Comparison of ENCODE assay signal across 9 mouse cellular contexts in the genomic region with DNA sequence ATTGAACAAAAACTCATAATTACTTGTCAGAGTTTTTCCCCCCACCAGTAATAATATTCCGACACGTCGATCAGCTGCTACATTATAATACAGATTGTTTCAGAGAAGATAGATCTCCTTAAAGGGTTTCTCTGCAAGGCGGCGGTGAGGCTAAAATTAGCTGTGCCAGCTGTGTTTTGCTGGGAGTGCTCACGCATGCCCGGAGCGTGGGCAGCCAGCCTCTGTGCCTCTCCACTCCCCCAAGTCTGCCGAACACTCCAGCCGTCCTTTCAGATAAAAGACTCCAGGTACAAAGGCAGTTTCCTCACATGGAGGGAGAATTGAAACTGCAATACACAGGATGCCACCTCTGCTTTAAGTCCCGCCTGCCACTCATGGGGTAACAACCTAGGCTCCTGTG.
DNase-seq lines count a peak whose midpoint lies in the region; ATAC-seq and TF ChIP-seq lines count a peak whose summit lies in the region.
"Had no signal": no experiment of that assay in that cellular context is flagged by ENCODE, and none has a peak within 500 bp of the region (broad histone marks: within the 10 kb centered on the region; RNA-seq: fewer than 3 reads in every experiment).

No protein-coding gene starts in this region.

- H3K27ac ChIP-seq in intestine, postnatal 0 days (ENCODE audit: low read depth, low read length), result no peak overlapping the region
- no peak overlapping the region for H3K27ac ChIP-seq in lung, postnatal 0 days (ENCODE audit: low read length)
- H3K27ac ChIP-seq: macrophage had no signal

- H3K9ac ChIP-seq in intestine, postnatal 0 days (ENCODE audit: low read depth, low read length), result no peak overlapping the region
- no peak overlapping the region for H3K9ac ChIP-seq in lung, postnatal 0 days (replicated peaks; ENCODE audit: low read depth)

- WGBS in intestine, postnatal 0 days, result 48% methylated on average over 11 of the region's 11 CpGs
- 16% methylated on average over 11 of the region's 11 CpGs for WGBS in lung, postnatal 0 days

- H3K9me3 ChIP-seq in intestine, postnatal 0 days (ENCODE audit: control insufficient read depth), result no peaks in the 10 kb centered on the region
- no peaks in the 10 kb centered on the region for H3K9me3 ChIP-seq in lung, postnatal 0 days (ENCODE audit: low read length)

- H3K4me2 ChIP-seq in intestine, postnatal 0 days (replicated peaks; ENCODE audit: low read depth), result peak overlapping the region; percentile 78
- peak overlapping the region; percentile 72 for H3K4me2 ChIP-seq in lung, postnatal 0 days (replicated peaks; ENCODE audit: low read depth, low read length)

- TF ChIP-seq EP300 in lung, postnatal 0 days (IDR thresholded peaks at IDR 0.05), result no peak

- ATAC-seq in intestine, postnatal 0 days, result no peak
- peak; percentile 17; the same call in 1 of the 2 replicates for ATAC-seq in lung, postnatal 0 days
- ATAC-seq in cerebellum, adult (ENCODE audit: insufficient number of reproducible peaks, low FRiP score, low TSS enrichment), result no peak

- peak; percentile 20 for DNase-seq in adrenal gland, postnatal 10 days
- DNase-seq in adrenal gland, postnatal 4 days (ENCODE audit: low spot score in 2 of 2), result no peak
- peak; percentile 40 for DNase-seq in ovary, adult 18-20 months (ENCODE audit: low spot score)
- DNase-seq in ovary, postnatal 10 days (ENCODE audit: low spot score), result no peak
- DNase-seq in lung, postnatal 0 days (ENCODE audit: low spot score), result peak; percentile 64
- no peak for DNase-seq in thymus, postnatal 36 days

- H3K4me3 ChIP-seq in intestine, postnatal 0 days (ENCODE audit: low read depth, low read length), result peak overlapping the region; percentile 60; the same call in 1 of the 2 replicates
- H3K4me3 ChIP-seq in lung, postnatal 0 days (ENCODE audit: low read depth, low read length), result peak overlapping the region; percentile 72

- H3K27me3 ChIP-seq in intestine, postnatal 0 days (replicated peaks; ENCODE audit: control insufficient read depth, insufficient read depth, low read length), result no peaks in the 10 kb centered on the region
- H3K27me3 ChIP-seq in lung, postnatal 0 days (replicated peaks; ENCODE audit: insufficient read depth, low read length), result no peaks in the 10 kb centered on the region

- TF ChIP-seq CTCF in intestine, postnatal 0 days (IDR thresholded peaks at IDR 0.05; ENCODE audit: low read depth), result no peak
- no peak for TF ChIP-seq CTCF in lung, postnatal 0 days (IDR thresholded peaks at IDR 0.05)

- no peaks in the 10 kb centered on the region for H3K4me1 ChIP-seq in intestine, postnatal 0 days (replicated peaks; ENCODE audit: control insufficient read depth, insufficient read depth, low read length)
- H3K4me1 ChIP-seq in lung, postnatal 0 days (ENCODE audit: insufficient read depth, low read depth, low read length), result no peaks in the 10 kb centered on the region; the same call in 1 of the 2 replicates

- no peaks in the 10 kb centered on the region for H3K36me3 ChIP-seq in intestine, postnatal 0 days (ENCODE audit: control insufficient read depth, insufficient read depth)
- no peaks in the 10 kb centered on the region for H3K36me3 ChIP-seq in lung, postnatal 0 days (ENCODE audit: insufficient read depth, low read length)

Comparison
In these comparisons a context has a peak if more than half of its experiments do, and no peak if none do; other contexts are left out.
1. DNase-seq: peak in adrenal gland, postnatal 10 days (single experiment), ovary, adult 18-20 months (single experiment) and lung, postnatal 0 days (single experiment); none in adrenal gland, postnatal 4 days (0 of 2), ovary, postnatal 10 days (single experiment) and thymus, postnatal 36 days (0 of 2).